Mouse (Mus musculus) gastrocnemius, adult 8-10 months (tissue): ENCODE data around the gene Mal. TPM values are rescaled to one million over a fixed set of nuclear protein-coding genes. Genes with fewer than 3 reads are reported as not detected.
A peak's percentile ranks its signal among the peaks of the same experiment; 100 is the strongest.

ENCODE experiments used
- DNase-seq, 2 experiments: peaks; one replicate each; pipeline ENCODE4 v3.0.0; 2022; ENCODE audit warnings: low spot score in 2 of 2
- total RNA-seq, 4 experiments: library from RNA; stranded (reverse); gene quantifications; 2 replicates each; pipeline ENCODE4 v1.2.4; 2022

Gene Mal
- 1 to 10 TPM in 2 of 4 experiments, under 1 TPM in 2; 0.75 to 1.8 (median 0.99) TPM for total RNA-seq

DNA sequence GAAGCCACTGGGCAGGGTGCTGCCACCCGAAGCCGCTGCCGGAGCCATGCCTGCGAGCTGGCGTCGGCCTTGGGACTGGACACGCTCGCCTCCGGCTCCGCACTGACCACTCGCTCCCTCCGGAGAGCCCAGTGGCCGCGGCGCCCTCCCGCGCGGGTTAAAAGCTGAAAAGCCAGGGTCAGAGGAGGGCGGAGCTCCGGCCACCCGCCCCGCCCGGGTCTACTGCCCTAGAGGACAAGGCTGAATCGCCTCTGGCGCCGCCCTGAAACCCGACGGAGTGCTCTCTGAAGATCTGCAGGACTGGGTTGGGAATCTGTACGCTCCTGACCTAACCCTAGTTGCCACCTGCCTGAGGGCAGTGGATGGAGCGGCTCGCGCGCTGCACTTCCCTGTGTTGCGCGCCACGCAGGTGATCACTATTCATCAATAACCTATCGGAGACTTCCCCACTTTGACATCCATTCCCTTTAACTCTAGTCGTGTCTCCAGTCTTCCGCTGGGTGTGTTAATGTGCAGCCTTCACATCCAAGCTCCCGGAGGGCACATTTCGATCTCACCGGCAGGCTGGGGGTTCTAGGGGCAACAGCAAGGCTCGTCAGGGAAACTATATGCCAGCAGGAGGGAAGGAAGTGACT is at the start of gene Mal:
TSS of gene Mal (minus strand) at position 610 of the 635 bp plus-strand sequence.
- DNase-seq: peak in 1 of 2 experiments; percentile 10

DNA sequence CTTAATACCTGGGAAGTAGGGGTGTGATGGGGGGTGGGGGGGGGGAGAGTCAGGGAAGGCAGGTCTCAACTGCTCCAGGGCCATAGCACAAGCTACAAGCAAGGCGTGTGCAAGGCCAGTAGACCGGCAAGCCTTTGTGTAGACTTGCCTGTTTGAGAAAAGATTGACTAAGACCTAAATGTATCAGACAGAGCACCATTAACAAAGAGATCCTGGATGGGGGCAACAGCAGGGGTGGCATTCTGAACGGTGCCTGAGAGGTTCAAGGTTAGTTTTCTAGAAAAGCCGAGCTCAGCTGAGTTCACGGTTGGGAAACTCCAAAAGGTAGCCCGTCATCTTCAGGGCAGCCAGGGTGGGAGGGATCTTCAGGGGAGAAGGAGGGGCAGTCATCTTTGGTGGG is 48.8 kb upstream of the Mal start:
- DNase-seq: no peak

DNA sequence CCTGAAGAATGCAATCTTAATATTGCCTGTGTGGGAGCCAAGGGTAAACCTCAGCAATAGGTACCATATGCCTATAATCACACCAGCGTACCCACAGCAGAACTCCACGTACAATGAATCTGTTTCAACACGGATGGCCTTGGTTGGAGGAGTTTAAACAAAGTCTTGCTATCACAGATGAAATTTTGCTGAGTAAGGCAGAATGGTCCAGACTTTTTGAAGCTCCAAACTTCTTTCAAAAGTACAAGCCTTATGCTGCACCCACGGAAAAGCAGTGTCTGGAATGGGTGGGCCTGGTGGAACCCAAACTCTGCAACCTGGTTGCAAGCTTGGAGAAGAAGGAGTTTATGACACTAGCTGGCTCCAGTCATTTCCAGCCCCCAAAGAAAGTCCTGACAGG is 32.7 kb upstream of the Mal start:
- DNase-seq: no peak

DNA sequence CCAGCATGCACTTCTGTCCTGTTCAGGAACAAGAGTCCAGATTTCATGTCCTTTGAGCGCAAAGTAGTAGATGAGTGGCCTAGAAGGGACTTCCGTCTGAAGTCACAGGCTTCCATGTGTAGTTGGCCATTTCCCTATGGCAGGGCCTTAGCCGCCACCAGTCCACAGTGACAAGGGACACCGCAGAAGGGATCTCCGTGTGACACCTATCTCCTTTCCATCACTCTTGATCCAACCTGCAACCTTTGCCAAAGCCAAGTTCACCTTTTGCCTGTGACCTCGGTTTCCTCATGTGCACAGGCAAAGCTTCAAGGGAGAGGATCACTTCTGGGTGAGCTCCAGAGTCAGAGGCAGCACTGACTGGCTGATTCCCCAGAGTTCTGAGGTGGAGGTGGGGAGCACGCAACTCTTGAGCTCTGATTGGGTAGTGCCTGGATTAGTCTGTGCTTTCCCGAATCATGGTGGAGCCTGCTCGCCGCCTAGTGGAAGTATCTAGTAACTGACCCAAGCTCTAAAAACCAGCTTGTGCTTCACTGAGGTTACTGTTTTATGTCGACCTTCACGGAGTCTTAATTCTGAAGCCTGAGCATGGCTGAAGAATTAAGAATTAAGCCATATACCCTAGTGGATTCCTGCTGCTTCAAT is 27.3 kb upstream of the Mal start:
- peak in 1 of 2 experiments; percentile 13 for DNase-seq

GRCm38 (mm10) chr2:127667843-127668506 is 11.5 kb upstream of the Mal start:
- no peak for DNase-seq

GRCm38 (mm10) chr2:127667015-127667414 is 10.5 kb upstream of the Mal start:
- no peak for DNase-seq

DNA sequence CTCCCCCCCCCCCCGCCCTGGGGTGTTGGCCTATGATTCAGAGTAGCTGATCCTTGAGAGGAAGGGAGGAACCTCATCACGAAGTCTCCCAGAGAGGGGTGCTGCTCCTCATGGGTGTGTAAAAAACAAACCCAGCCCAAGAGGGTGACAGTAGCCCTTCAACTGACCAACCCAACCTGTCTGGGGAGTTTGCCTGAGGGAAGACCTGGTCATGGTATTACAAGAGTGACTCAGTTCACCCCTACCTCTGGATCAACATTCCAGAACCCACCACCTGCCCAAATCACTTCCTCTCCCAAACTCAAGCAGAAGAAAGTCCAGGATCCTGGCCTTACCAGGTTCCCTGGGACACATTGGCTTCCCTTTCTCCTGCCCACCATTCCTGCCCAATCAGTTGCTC is 6.2 kb upstream of the Mal start:
- no peak for DNase-seq

GRCm38 (mm10) chr2:127655419-127655818 is 1.1 kb downstream of the Mal start:
- DNase-seq: no peak

- DNase-seq: no peak
Measured at GRCm38 (mm10) chr2:127654786-127655185, 1.7 kb downstream of the Mal start.

DNA sequence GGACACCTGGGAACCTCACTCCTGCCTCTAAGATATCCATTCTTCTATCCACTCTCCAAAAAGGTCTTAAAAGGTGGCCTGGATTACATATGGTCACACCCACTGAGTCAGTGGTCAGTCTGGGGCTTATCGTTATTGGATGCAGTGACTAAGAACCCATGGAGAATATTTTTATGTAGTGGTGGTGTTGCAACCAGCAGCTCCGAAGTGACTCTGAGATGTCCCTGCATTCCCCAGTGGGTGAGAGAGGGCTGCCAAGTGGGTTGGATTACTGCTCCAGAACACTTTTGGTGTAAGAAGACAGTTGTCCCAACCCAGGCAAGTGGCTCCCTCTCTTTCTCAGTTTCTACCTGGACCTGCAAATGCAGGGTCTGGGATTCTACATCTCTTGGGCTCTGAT is 3.7 kb downstream of the Mal start:
- DNase-seq: no peak

- DNase-seq: no peak
Measured at GRCm38 (mm10) chr2:127652335-127652734, 4.2 kb downstream of the Mal start.

DNA sequence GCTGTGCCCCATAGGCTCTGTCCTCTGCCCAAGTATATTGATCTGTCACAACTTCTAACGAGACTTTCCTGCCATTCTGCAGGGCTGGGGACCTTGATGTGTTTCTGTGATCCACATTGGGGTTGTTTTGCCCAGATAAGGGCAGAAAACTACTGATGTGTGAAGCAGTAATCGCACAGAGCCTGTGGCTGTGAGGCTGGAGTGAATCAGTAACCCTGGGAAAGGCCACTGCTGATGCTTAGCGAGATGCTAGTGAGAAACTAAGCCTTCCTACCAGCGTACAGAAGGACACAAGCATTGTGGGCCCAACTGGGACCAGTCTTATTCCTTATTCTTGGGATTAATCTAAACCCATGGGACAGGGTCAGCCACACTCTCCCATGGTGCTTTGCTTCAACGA is 4.9 kb downstream of the Mal start:
- DNase-seq: no peak

DNA sequence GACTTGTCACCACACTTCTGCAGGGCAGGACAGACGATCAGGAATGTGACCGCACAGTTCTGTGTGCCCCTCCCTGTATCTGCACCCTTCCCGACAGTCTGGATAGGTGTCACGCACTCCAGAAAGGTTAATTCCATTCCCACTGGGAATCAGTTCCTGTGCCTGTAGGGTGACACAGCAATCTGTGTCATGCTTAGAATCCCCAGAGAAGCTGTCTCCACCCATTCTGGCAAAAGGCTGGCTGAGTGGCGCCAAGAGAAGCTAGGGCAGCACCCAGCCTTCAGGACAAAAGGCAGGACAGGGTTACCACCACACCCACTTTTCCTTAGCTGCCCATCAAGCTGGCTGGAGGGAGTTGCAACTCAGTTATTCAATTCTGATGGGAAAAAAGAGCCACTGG is 6.6 kb downstream of the Mal start:
- no peak for DNase-seq

- no peak for DNase-seq
Measured at GRCm38 (mm10) chr2:127648145-127648544, 8.3 kb downstream of the Mal start.

DNA sequence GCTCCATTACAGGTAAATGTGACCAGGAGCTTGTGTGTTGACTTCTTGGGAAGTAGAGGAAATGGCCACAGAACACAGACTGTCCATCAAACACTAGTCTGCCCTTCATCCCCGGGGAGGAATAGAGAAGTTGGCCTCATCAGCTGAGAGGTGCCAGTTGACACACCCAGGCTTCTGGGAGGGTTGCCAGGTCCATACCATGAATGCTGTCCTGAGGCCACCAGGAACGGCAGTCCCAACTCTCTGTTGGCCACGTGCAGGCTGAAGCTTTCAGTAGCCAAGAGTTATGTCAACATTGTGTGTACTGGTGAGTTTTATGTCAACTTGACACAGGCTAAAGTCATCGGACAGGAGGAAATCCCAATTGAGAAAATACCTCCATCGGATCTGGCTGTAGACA is 9.6 kb downstream of the Mal start:
- DNase-seq: no peak

GRCm38 (mm10) chr2:127643728-127644704 is 12.5 kb downstream of the Mal start:
- DNase-seq: no peak

GRCm38 (mm10) chr2:127638973-127639372 is 17.5 kb downstream of the Mal start:
- DNase-seq: no peak

DNA sequence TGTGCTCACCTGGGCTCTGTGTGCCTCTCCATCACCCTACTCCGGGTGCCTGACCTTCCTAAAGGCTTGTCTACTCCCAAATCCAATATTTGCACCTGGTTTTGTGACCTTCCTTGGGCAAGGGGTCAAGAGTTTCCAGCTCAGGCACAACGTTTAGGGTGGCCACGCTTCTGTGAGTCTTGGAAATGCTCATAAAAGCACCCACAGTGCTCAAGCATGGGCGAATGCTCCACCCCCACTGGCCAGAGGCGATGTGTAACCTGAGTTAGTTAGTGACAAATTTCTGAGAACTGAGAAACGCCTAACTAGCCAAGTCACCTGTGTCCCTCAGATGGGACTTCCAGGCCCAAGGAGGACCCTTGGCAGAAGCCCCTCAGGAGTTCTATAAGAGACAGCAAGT is 20.9 kb downstream of the Mal start:
- no peak for DNase-seq

GRCm38 (mm10) chr2:127632601-127633000 is 23.9 kb downstream of the Mal start:
- no peak for DNase-seq

DNA sequence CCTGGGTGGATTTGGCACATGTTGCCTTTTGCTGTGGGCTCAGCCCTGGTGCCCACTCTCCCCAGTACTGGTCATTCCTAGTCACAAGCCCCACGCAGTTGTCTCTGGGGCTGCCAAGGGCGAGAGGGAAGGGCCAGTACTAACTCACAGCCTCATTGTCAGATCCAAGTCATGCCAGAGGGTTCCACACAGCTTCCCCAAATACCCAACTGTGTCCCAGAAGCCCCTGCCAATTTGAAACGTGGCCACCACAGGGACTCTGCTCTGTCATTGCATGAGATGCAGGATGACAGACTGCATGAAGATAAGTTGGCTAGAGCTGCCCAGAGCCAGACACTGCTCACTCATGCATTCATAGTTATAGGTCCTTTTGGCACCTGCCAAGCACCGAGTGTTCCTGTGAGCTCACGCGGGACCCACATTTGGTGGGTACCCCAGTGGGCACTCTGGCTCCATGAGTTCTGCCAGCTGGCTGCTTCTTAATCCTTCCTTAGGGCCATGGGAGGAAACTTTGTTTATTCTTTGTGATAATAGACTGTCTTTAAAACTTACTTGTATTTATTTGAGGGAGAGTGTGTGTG is 28.4 kb downstream of the Mal start:
- no peak for DNase-seq

DNA sequence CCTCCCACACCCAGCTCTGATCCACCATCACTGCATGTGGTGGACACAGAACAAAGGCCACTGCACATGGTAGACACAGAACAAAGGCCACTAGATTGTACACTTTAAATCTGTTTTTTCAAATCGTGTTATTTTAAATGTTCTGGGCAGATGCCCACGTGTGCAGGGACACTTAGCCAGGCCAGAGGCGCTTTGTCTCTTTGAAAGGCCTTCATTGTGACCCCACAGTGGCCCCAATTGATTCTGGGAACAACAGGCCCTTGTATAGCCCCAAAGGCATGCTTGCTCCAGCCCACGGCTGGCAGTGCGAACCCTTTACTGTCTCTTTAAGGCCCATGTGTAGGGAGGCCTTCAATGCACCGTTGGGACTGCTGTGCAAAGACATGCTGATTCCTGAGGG is 29.1 kb downstream of the Mal start:
- no peak for DNase-seq
